Mouse (Mus musculus): ENCODE measurements around the gene Rpl21. TPM values are rescaled to one million over a fixed set of nuclear protein-coding genes. Genes with fewer than 3 reads are reported as not detected.
A peak's percentile ranks its signal among the peaks of the same experiment; 100 is the strongest.

Rpl21 gene
- polyA plus RNA-seq, 2 experiments, result 505 to 720 TPM

DNA sequence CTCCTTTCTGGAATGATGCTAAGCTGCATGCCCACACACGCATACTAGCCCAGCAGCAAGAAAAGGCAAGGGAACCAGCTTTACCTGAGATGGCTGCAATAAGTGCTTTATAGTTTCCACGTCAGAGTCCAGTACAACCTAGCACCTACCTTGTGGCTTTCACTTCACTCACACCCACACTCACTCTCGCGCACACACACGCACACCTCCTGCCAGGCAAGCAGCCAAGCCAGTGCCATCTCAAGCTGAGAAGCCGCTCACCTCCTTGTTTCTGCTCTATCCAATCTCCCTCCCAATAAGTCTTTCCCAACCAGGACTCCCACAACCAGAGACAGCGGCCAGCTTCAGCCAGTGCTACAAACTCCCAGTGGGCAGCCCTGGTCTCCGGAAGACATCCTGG lies 41.7 kb upstream of the Rpl21 start:
- no peak overlapping the region for H3K9ac ChIP-seq (ENCODE audit: low read depth, low read length, severe bottlenecking)
- WGBS, result 67% methylated on average over 8 of the region's 8 CpGs
- H3K4me3 ChIP-seq (replicated peaks; ENCODE audit: low read length), result no peak overlapping the region
- DNase-seq (ENCODE audit: low spot score), result no peak
- no peak overlapping the region for H3K27ac ChIP-seq (replicated peaks; ENCODE audit: low read depth, low read length)
- H3K4me1 ChIP-seq (ENCODE audit: control insufficient read depth, insufficient read depth, low read length), result peaks cover 29% of the 10 kb centered on the region
- H3K4me2 ChIP-seq (replicated peaks; ENCODE audit: low read depth, low read length, severe bottlenecking), result no peak overlapping the region
- no peaks in the 10 kb centered on the region for H3K36me3 ChIP-seq (ENCODE audit: control insufficient read depth, insufficient read depth, low read length)
- H3K9me3 ChIP-seq (ENCODE audit: control insufficient read depth, low read length), result no peaks in the 10 kb centered on the region
- no peaks in the 10 kb centered on the region for H3K27me3 ChIP-seq (ENCODE audit: control insufficient read depth, insufficient read depth, low read length)
- no peak for ATAC-seq (ENCODE audit: low FRiP score, low read depth)
- no peak for TF ChIP-seq POLR2A (IDR thresholded peaks at IDR 0.05; ENCODE audit: borderline replicate concordance, extremely low read depth, insufficient read depth, insufficient read length)

DNA sequence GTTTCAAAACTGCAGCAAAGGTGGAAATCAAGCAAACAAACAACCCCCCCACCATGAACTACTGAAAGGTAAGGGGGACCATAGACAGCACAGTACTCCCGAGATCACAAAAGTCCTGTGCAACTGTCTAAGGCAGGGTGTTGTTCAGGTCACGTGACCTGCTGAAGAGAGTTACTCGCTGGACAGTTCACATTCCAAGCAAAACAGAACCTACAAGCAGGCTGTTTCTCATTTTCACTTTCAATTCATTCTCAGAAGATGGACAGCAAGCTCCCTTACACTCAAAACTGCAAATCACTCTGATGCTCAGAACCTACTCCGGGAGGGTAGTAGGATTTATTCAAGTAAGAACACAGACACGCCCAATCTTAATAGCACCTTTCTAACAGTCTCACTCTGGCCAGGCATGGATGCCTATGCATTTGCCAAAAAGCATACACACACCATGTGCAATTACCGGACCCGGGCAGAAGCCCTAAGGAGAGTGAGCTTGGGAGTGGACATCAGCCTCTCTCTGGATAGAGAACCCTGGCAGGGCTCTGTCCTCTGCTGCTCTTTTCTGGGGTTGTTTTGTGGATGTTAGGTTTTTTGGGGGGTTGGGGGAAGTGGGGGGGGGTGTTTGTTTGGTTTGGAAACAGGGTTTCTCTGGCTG lies 40.4 kb upstream of the Rpl21 start:
- WGBS, result 73% methylated on average over 7 of the region's 7 CpGs
- TF ChIP-seq POLR2A (IDR thresholded peaks at IDR 0.05; ENCODE audit: borderline replicate concordance, extremely low read depth, insufficient read depth, insufficient read length), result no peak
- peaks cover 29% of the 10 kb centered on the region for H3K4me1 ChIP-seq (ENCODE audit: control insufficient read depth, insufficient read depth, low read length)
- no peak overlapping the region for H3K9ac ChIP-seq (ENCODE audit: low read depth, low read length, severe bottlenecking)
- DNase-seq (ENCODE audit: low spot score) (no peak), ATAC-seq (ENCODE audit: low FRiP score, low read depth) (no peak)
- H3K27me3 ChIP-seq (ENCODE audit: control insufficient read depth, insufficient read depth, low read length), result no peaks in the 10 kb centered on the region
- no peaks in the 10 kb centered on the region for H3K9me3 ChIP-seq (ENCODE audit: control insufficient read depth, low read length)
- H3K27ac ChIP-seq (replicated peaks; ENCODE audit: low read depth, low read length), result no peak overlapping the region
- H3K4me3 ChIP-seq (replicated peaks; ENCODE audit: low read length), result no peak overlapping the region
- no peaks in the 10 kb centered on the region for H3K36me3 ChIP-seq (ENCODE audit: control insufficient read depth, insufficient read depth, low read length)
- no peak overlapping the region for H3K4me2 ChIP-seq (replicated peaks; ENCODE audit: low read depth, low read length, severe bottlenecking)

DNA sequence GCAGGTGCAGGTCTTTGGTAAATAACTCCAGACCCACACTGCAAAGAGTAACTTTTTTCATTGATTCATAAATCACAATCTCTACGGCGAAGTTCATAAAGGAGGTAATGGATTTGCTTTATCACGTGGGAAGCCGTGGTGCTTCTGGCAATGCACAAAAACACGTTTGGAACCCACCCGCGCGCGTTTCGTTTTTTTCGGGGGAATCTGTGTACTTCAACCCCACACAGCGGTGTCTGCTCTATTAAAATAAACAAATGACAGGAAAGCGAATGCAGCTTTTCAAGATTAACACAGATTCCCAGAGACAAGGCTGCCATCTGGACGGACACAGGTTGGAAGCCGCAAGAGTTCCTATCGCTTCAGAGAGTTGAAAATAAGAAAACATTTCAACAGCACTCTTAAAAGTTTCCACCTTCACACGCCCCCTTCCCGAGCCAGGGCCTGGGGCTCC lies 39.0 kb upstream of the Rpl21 start:
- DNase-seq (ENCODE audit: low spot score) (no peak), ATAC-seq (ENCODE audit: low FRiP score, low read depth) (no peak)
- Histone ChIP-seq H3K27ac (replicated peaks; ENCODE audit: low read depth, low read length) (peak overlapping the region; percentile 90), H3K4me1 (ENCODE audit: control insufficient read depth, insufficient read depth, low read length) (peaks cover 29% of the 10 kb centered on the region), H3K9me3 (ENCODE audit: control insufficient read depth, low read length) (no peaks in the 10 kb centered on the region), H3K27me3 (ENCODE audit: control insufficient read depth, insufficient read depth, low read length) (no peaks in the 10 kb centered on the region), H3K4me2 (replicated peaks; ENCODE audit: low read depth, low read length, severe bottlenecking) (peak overlapping the region; percentile 72), H3K4me3 (replicated peaks; ENCODE audit: low read length) (peak overlapping the region; percentile 90), H3K36me3 (ENCODE audit: control insufficient read depth, insufficient read depth, low read length) (no peaks in the 10 kb centered on the region), H3K9ac (ENCODE audit: low read depth, low read length, severe bottlenecking) (peak overlapping the region; percentile 80)
- 3% methylated on average over 18 of the region's 18 CpGs for WGBS
- TF ChIP-seq POLR2A (IDR thresholded peaks at IDR 0.05; ENCODE audit: borderline replicate concordance, extremely low read depth, insufficient read depth, insufficient read length), result no peak

DNA sequence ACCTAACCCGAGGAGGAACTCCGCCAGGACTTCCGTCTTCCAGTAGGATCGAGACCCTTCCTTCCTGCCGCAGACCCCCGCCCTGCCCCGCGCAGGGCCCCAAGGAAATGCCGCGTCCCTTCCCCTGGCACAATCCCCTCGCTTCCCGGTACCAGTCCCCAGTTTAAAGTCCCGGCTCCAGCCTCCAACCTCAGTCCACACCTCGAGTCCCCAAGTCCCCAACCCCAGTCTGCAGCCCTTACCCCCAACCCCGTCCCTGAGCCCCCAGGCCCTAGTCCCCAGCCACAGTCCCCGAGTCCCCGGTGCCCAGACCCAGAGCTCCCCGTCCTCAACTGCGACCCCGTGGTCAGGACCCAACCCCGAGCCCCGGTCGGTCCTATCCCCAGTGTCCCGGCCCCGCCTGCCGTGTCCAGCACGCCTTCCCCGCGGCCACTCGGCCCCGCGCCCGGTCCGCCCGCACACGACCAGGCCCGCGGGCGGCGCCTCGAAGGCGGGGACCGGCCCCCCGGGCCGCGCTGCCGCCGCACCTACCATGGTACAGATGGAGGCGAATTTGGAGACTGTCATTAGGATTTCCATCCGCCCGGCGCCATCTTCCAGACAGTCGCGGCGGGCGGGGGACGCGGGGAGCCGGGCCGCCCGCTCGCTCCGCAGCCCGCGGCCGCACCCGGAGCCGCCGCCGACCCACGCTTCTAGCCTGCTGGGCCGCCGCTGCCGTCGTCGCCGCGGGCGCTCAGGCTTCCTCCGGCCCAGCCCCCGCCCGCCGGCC lies 38.4 kb upstream of the Rpl21 start:
- peak overlapping the region; percentile 72 for H3K4me2 ChIP-seq (replicated peaks; ENCODE audit: low read depth, low read length, severe bottlenecking)
- no peaks in the 10 kb centered on the region for H3K27me3 ChIP-seq (ENCODE audit: control insufficient read depth, insufficient read depth, low read length)
- TF ChIP-seq POLR2A (IDR thresholded peaks at IDR 0.05; ENCODE audit: borderline replicate concordance, extremely low read depth, insufficient read depth, insufficient read length), result no peak
- H3K9me3 ChIP-seq (ENCODE audit: control insufficient read depth, low read length), result no peaks in the 10 kb centered on the region
- H3K27ac ChIP-seq (replicated peaks; ENCODE audit: low read depth, low read length), result peak overlapping the region; percentile 90
- H3K36me3 ChIP-seq (ENCODE audit: control insufficient read depth, insufficient read depth, low read length), result no peaks in the 10 kb centered on the region
- WGBS, result under 1% methylated on average over 56 of the region's 83 CpGs
- ATAC-seq (ENCODE audit: low FRiP score, low read depth) (peak; percentile 48), DNase-seq (ENCODE audit: low spot score) (no peak)
- peak overlapping the region; percentile 90 for H3K4me3 ChIP-seq (replicated peaks; ENCODE audit: low read length)
- peaks cover 29% of the 10 kb centered on the region for H3K4me1 ChIP-seq (ENCODE audit: control insufficient read depth, insufficient read depth, low read length)
- H3K9ac ChIP-seq (ENCODE audit: low read depth, low read length, severe bottlenecking), result peak overlapping the region; percentile 80

DNA sequence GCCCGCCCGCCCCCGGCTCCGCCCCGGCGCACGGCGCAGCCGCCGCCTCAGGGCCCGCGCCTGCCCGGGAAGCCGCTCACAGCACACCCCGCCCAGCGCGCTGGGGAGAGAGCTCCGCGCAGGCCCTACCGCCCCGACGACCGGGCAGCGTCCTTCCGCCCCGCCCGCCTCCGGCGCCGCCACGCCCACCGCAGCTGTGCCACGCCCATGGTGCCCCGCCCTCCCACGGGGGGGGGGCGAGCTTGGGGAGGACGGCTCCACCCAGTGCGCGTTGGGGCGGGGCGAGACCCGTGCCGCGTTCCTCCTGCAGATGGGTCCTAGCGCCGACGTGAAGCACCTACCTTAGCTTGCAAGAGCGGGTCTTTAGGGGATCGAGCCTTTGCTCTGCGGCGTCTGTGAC lies 37.8 kb upstream of the Rpl21 start, which contains the start of gene Usp12:
Usp12 (minus strand) TSS at position 154 of the 400 bp plus-strand sequence.
- Histone ChIP-seq H3K9me3 (ENCODE audit: control insufficient read depth, low read length) (no peaks in the 10 kb centered on the region), H3K4me2 (replicated peaks; ENCODE audit: low read depth, low read length, severe bottlenecking) (peak within 1 kb of the TSS; percentile 72), H3K4me1 (ENCODE audit: control insufficient read depth, insufficient read depth, low read length) (peaks cover 29% of the 10 kb centered on the region), H3K9ac (ENCODE audit: low read depth, low read length, severe bottlenecking) (peak within 1 kb of the TSS; percentile 80), H3K27me3 (ENCODE audit: control insufficient read depth, insufficient read depth, low read length) (no peaks in the 10 kb centered on the region), H3K27ac (replicated peaks; ENCODE audit: low read depth, low read length) (peak within 1 kb of the TSS; percentile 90), H3K4me3 (replicated peaks; ENCODE audit: low read length) (peak within 1 kb of the TSS; percentile 90), H3K36me3 (ENCODE audit: control insufficient read depth, insufficient read depth, low read length) (no peaks in the 10 kb centered on the region)
- WGBS, result 0% methylated on average over 19 of the region's 51 CpGs
- DNase-seq (ENCODE audit: low spot score) (peak; percentile 92), ATAC-seq (ENCODE audit: low FRiP score, low read depth) (peak; percentile 97)
- TF ChIP-seq POLR2A (IDR thresholded peaks at IDR 0.05; ENCODE audit: borderline replicate concordance, extremely low read depth, insufficient read depth, insufficient read length), result no peak
